Mouse (Mus musculus): ENCODE measurements at regions not wholly inside any gene's neighbourhood (a gene's known extent, or its start where the extent isn't known, plus 50 kb on each side); places are given as distances from the start of the nearest gene placed in this dataset.

- Histone ChIP-seq H3K27ac (ENCODE audit: low read length) (no peak overlapping the region), H3K4me3 (ENCODE audit: low read length) (no peak overlapping the region), H3K9ac (replicated peaks; ENCODE audit: low read length) (no peak overlapping the region), H3K4me2 (replicated peaks; ENCODE audit: low read depth, low read length) (no peak overlapping the region), H3K36me3 (ENCODE audit: insufficient read depth, low read length) (no peaks in the 10 kb centered on the region), H3K27me3 (ENCODE audit: insufficient read depth, low read length) (no peaks in the 10 kb centered on the region), H3K9me3 (ENCODE audit: low read length) (no peaks in the 10 kb centered on the region), H3K4me1 (ENCODE audit: insufficient read depth, low read length) (no peaks in the 10 kb centered on the region)
- ATAC-seq (ENCODE audit: low FRiP score, low TSS enrichment) = no peak
- WGBS = 57% methylated on average over 6 of the region's 6 CpGs
These were observed 435.0 kb downstream of the Hace1 start for GRCm38 (mm10) chr10:46012599-46012998.

- H3K4me2 ChIP-seq (replicated peaks; ENCODE audit: low read depth, low read length) = no peak overlapping the region
- H3K9ac ChIP-seq (replicated peaks; ENCODE audit: low read length) = no peak overlapping the region
- 47% methylated on average over 5 of the region's 5 CpGs for WGBS
- H3K4me3 ChIP-seq (ENCODE audit: low read length) = no peak overlapping the region
- no peaks in the 10 kb centered on the region for H3K36me3 ChIP-seq (ENCODE audit: insufficient read depth, low read length)
- no peaks in the 10 kb centered on the region for H3K9me3 ChIP-seq (ENCODE audit: low read length)
- no peaks in the 10 kb centered on the region for H3K4me1 ChIP-seq (ENCODE audit: insufficient read depth, low read length)
- H3K27me3 ChIP-seq (ENCODE audit: insufficient read depth, low read length) = no peaks in the 10 kb centered on the region
- H3K27ac ChIP-seq (ENCODE audit: low read length) = no peak overlapping the region
- ATAC-seq (ENCODE audit: low FRiP score, low TSS enrichment) = no peak
These were observed 438.7 kb downstream of the Hace1 start for GRCm38 (mm10) chr10:46016295-46016694.

GRCm38 (mm10) chr10:46045474-46046093, 468.0 kb downstream of the Hace1 start:
- Histone ChIP-seq H3K9me3 (ENCODE audit: low read length) (no peaks in the 10 kb centered on the region), H3K27me3 (ENCODE audit: insufficient read depth, low read length) (no peaks in the 10 kb centered on the region), H3K9ac (replicated peaks; ENCODE audit: low read length) (no peak overlapping the region), H3K4me2 (replicated peaks; ENCODE audit: low read depth, low read length) (no peak overlapping the region), H3K36me3 (ENCODE audit: insufficient read depth, low read length) (no peaks in the 10 kb centered on the region), H3K4me3 (ENCODE audit: low read length) (no peak overlapping the region), H3K4me1 (ENCODE audit: insufficient read depth, low read length) (no peaks in the 10 kb centered on the region), H3K27ac (ENCODE audit: low read length) (no peak overlapping the region)
- no peak for ATAC-seq (ENCODE audit: low FRiP score, low TSS enrichment)
- WGBS = 60% methylated on average over 6 of the region's 6 CpGs

- no peak for ATAC-seq (ENCODE audit: low FRiP score, low TSS enrichment)
- no peak overlapping the region for H3K4me3 ChIP-seq (ENCODE audit: low read length)
These were observed 468.6 kb downstream of the Hace1 start for GRCm38 (mm10) chr10:46046094-46046749.

GRCm38 (mm10) chr10:46046890-46047414, 469.3 kb downstream of the Hace1 start:
- Histone ChIP-seq H3K4me3 (ENCODE audit: low read length) (no peak overlapping the region), H3K4me2 (replicated peaks; ENCODE audit: low read depth, low read length) (no peak overlapping the region), H3K9ac (replicated peaks; ENCODE audit: low read length) (no peak overlapping the region), H3K4me1 (ENCODE audit: insufficient read depth, low read length) (no peaks in the 10 kb centered on the region), H3K36me3 (ENCODE audit: insufficient read depth, low read length) (no peaks in the 10 kb centered on the region), H3K27me3 (ENCODE audit: insufficient read depth, low read length) (no peaks in the 10 kb centered on the region), H3K27ac (ENCODE audit: low read length) (no peak overlapping the region), H3K9me3 (ENCODE audit: low read length) (no peaks in the 10 kb centered on the region)
- 83% methylated on average over 8 of the region's 8 CpGs for WGBS
- ATAC-seq (ENCODE audit: low FRiP score, low TSS enrichment) = no peak

More at GRCm38 (mm10) chr10:46046094-46046749, 468.6 kb downstream of the Hace1 start:
- no peaks in the 10 kb centered on the region for H3K9me3 ChIP-seq (ENCODE audit: low read length)
- no peaks in the 10 kb centered on the region for H3K27me3 ChIP-seq (ENCODE audit: insufficient read depth, low read length)
- H3K36me3 ChIP-seq (ENCODE audit: insufficient read depth, low read length) = no peaks in the 10 kb centered on the region
- no peak overlapping the region for H3K4me2 ChIP-seq (replicated peaks; ENCODE audit: low read depth, low read length)
- no peaks in the 10 kb centered on the region for H3K4me1 ChIP-seq (ENCODE audit: insufficient read depth, low read length)
- H3K27ac ChIP-seq (ENCODE audit: low read length) = no peak overlapping the region
- no peak overlapping the region for H3K9ac ChIP-seq (replicated peaks; ENCODE audit: low read length)

GRCm38 (mm10) chr10:46047591-46047990, 470.0 kb downstream of the Hace1 start:
- WGBS = 81% methylated on average over 4 of the region's 4 CpGs
- Histone ChIP-seq H3K9me3 (ENCODE audit: low read length) (no peaks in the 10 kb centered on the region), H3K4me2 (replicated peaks; ENCODE audit: low read depth, low read length) (no peak overlapping the region), H3K36me3 (ENCODE audit: insufficient read depth, low read length) (no peaks in the 10 kb centered on the region), H3K27me3 (ENCODE audit: insufficient read depth, low read length) (no peaks in the 10 kb centered on the region), H3K4me3 (ENCODE audit: low read length) (no peak overlapping the region), H3K9ac (replicated peaks; ENCODE audit: low read length) (no peak overlapping the region), H3K27ac (ENCODE audit: low read length) (no peak overlapping the region), H3K4me1 (ENCODE audit: insufficient read depth, low read length) (no peaks in the 10 kb centered on the region)
- ATAC-seq (ENCODE audit: low FRiP score, low TSS enrichment) = no peak

- Histone ChIP-seq H3K36me3 (ENCODE audit: insufficient read depth, low read length) (no peaks in the 10 kb centered on the region), H3K4me3 (ENCODE audit: low read length) (no peak overlapping the region), H3K4me2 (replicated peaks; ENCODE audit: low read depth, low read length) (no peak overlapping the region), H3K27ac (ENCODE audit: low read length) (no peak overlapping the region), H3K27me3 (ENCODE audit: insufficient read depth, low read length) (no peaks in the 10 kb centered on the region), H3K9ac (replicated peaks; ENCODE audit: low read length) (no peak overlapping the region), H3K9me3 (ENCODE audit: low read length) (no peaks in the 10 kb centered on the region), H3K4me1 (ENCODE audit: insufficient read depth, low read length) (no peaks in the 10 kb centered on the region)
- no peak; the same call in 1 of the 2 replicates for ATAC-seq (ENCODE audit: low FRiP score, low TSS enrichment)
- WGBS = 34% methylated on average over 14 of the region's 14 CpGs
These were observed 480.0 kb downstream of the Hace1 start for GRCm38 (mm10) chr10:46057362-46058198.

GRCm38 (mm10) chr10:46058199-46058472, 480.5 kb downstream of the Hace1 start:
- H3K4me1 ChIP-seq (ENCODE audit: insufficient read depth, low read length) = no peaks in the 10 kb centered on the region
- H3K9ac ChIP-seq (replicated peaks; ENCODE audit: low read length) = no peak overlapping the region
- H3K4me2 ChIP-seq (replicated peaks; ENCODE audit: low read depth, low read length) = no peak overlapping the region
- no peaks in the 10 kb centered on the region for H3K9me3 ChIP-seq (ENCODE audit: low read length)
- ATAC-seq (ENCODE audit: low FRiP score, low TSS enrichment) = no peak
- 79% methylated on average over 5 of the region's 5 CpGs for WGBS
- no peaks in the 10 kb centered on the region for H3K27me3 ChIP-seq (ENCODE audit: insufficient read depth, low read length)
- H3K27ac ChIP-seq (ENCODE audit: low read length) = no peak overlapping the region
- no peak overlapping the region for H3K4me3 ChIP-seq (ENCODE audit: low read length)
- H3K36me3 ChIP-seq (ENCODE audit: insufficient read depth, low read length) = no peaks in the 10 kb centered on the region

- no peak overlapping the region for H3K4me2 ChIP-seq (replicated peaks; ENCODE audit: low read depth, low read length)
- no peak for ATAC-seq (ENCODE audit: low FRiP score, low TSS enrichment)
- no peaks in the 10 kb centered on the region for H3K27me3 ChIP-seq (ENCODE audit: insufficient read depth, low read length)
- no peaks in the 10 kb centered on the region for H3K4me1 ChIP-seq (ENCODE audit: insufficient read depth, low read length)
- no peak overlapping the region for H3K4me3 ChIP-seq (ENCODE audit: low read length)
- H3K36me3 ChIP-seq (ENCODE audit: insufficient read depth, low read length) = no peaks in the 10 kb centered on the region
- H3K27ac ChIP-seq (ENCODE audit: low read length) = no peak overlapping the region
- H3K9me3 ChIP-seq (ENCODE audit: low read length) = no peaks in the 10 kb centered on the region
- 78% methylated on average over 3 of the region's 3 CpGs for WGBS
- H3K9ac ChIP-seq (replicated peaks; ENCODE audit: low read length) = no peak overlapping the region
These were observed 481.7 kb downstream of the Hace1 start for GRCm38 (mm10) chr10:46059285-46059684.

GRCm38 (mm10) chr10:46063831-46064230, 486.2 kb downstream of the Hace1 start:
- no peaks in the 10 kb centered on the region for H3K36me3 ChIP-seq (ENCODE audit: insufficient read depth, low read length)
- no peak overlapping the region for H3K4me2 ChIP-seq (replicated peaks; ENCODE audit: low read depth, low read length)
- H3K9me3 ChIP-seq (ENCODE audit: low read length) = no peaks in the 10 kb centered on the region
- H3K9ac ChIP-seq (replicated peaks; ENCODE audit: low read length) = no peak overlapping the region
- WGBS = 87% methylated on average over 4 of the region's 4 CpGs
- H3K4me1 ChIP-seq (ENCODE audit: insufficient read depth, low read length) = no peaks in the 10 kb centered on the region
- no peak overlapping the region for H3K27ac ChIP-seq (ENCODE audit: low read length)
- no peaks in the 10 kb centered on the region for H3K27me3 ChIP-seq (ENCODE audit: insufficient read depth, low read length)
- H3K4me3 ChIP-seq (ENCODE audit: low read length) = no peak overlapping the region
- ATAC-seq (ENCODE audit: low FRiP score, low TSS enrichment) = no peak
